Comparison of ENCODE assay signal across 11 mouse cellular contexts in genomic region chr10:68240804-68241485, GRCm38 (mm10). TPM values are rescaled to one million over a fixed set of nuclear protein-coding genes. Genes with fewer than 3 reads are reported as not detected.
DNase-seq lines count a peak whose midpoint lies in the region; ATAC-seq and TF ChIP-seq lines count a peak whose summit lies in the region.
"Had no signal": no experiment of that assay in that cellular context is flagged by ENCODE, and none has a peak within 500 bp of the region (broad histone marks: within the 10 kb centered on the region; RNA-seq: fewer than 3 reads in every experiment).

No protein-coding gene starts in this region.

- peak; percentile 79 for ATAC-seq in common myeloid progenitor, adult 5-6 weeks (replicated peaks; ENCODE audit: low read depth, poor library complexity, severe bottlenecking)
- ATAC-seq: forebrain, embryonic 15.5 days; midbrain, embryonic 13.5 days had no signal

- H3K4me3 ChIP-seq in liver, adult 2 months (ENCODE audit: insufficient read depth, low read depth, low read length), result no peak overlapping the region
- H3K4me3 ChIP-seq: forebrain, embryonic 15.5 days; midbrain, embryonic 13.5 days had no signal

- peak overlapping the region; percentile 68 for H3K27ac ChIP-seq in liver, adult 2 months (replicated peaks; ENCODE audit: insufficient read depth, low read depth, low read length)
- H3K27ac ChIP-seq: forebrain, embryonic 15.5 days; midbrain, embryonic 13.5 days had no signal

- no peak for TF ChIP-seq CTCF in liver, adult 2 months (IDR thresholded peaks at IDR 0.05; ENCODE audit: low read depth, low read length)

- WGBS in liver, adult 2 months, result 55% methylated on average over 13 of the region's 13 CpGs

- H3K36me3 ChIP-seq in liver, adult 2 months (ENCODE audit: control insufficient read depth, insufficient read depth, low read length), result peaks cover 14% of the 10 kb centered on the region; the same call in 1 of the 2 replicates
- H3K36me3 ChIP-seq: forebrain, embryonic 15.5 days had no signal

- peak; percentile 91 for DNase-seq in liver, adult 2 months (ENCODE audit: extremely low read depth, low read depth, low spot score)
- no peak for DNase-seq in liver
- peak; percentile 78 for DNase-seq in CD4-positive, CD25-positive, alpha-beta regulatory T cell, adult 2 months (ENCODE audit: low read depth, low spot score)
- DNase-seq in naive thymus-derived CD4-positive, alpha-beta T cell, adult 2 months (ENCODE audit: low read depth), result peak; percentile 81
- DNase-seq in cerebellum, postnatal 10 days, result no peak
- no peak for DNase-seq in gastrocnemius, postnatal 25 days
- DNase-seq: adrenal gland, postnatal 36 days; kidney, adult 8-10 months had no signal

- H3K4me1 ChIP-seq in liver, adult 2 months (ENCODE audit: control insufficient read depth, insufficient read depth, low read length), result peaks cover 8% of the 10 kb centered on the region

- no peak for TF ChIP-seq POLR2A in liver, adult 2 months (IDR thresholded peaks at IDR 0.05; ENCODE audit: extremely low read depth, insufficient read depth, low read length)

- no peak overlapping the region for H3K9ac ChIP-seq in liver, adult 2 months (ENCODE audit: low read depth, low read length)
- H3K9ac ChIP-seq: forebrain, embryonic 15.5 days; midbrain, embryonic 13.5 days had no signal

- H3K27me3 ChIP-seq in liver, adult 2 months (ENCODE audit: control insufficient read depth, insufficient read depth, low read length), result no peaks in the 10 kb centered on the region
- H3K27me3 ChIP-seq: forebrain, embryonic 15.5 days; midbrain, embryonic 13.5 days had no signal

- H3K79me2 ChIP-seq in liver, adult 2 months (ENCODE audit: control insufficient read depth, insufficient read depth, low read length), result no peaks in the 10 kb centered on the region; the same call in 1 of the 2 replicates

RNA-seq across cellular contexts. Expression of gene Arid5b, which starts 37.6 kb away (rescaled TPM):
- 13.6 and 20.9 TPM in 2 replicates for total RNA-seq in liver, adult 2 months (2014; rRNA removed)
- 7.3 and 11.6 TPM in 2 replicates for polyA plus RNA-seq in liver, adult 2 months (2012; rRNA removed)
- 6.8 and 7.0 TPM in 2 replicates for total RNA-seq in common myeloid progenitor, adult 5-6 weeks (2017)
- total RNA-seq in gastrocnemius, postnatal 25 days (2021), result 10 to 100 TPM in 1 of 2 experiments, 1 to 10 TPM in 1; 8.5 to 17.7 TPM

Comparison
In these comparisons a context has a peak if more than half of its experiments do, and no peak if none do; other contexts are left out.
1. DNase-seq: peak in liver, adult 2 months (single experiment), CD4-positive, CD25-positive, alpha-beta regulatory T cell, adult 2 months (single experiment) and naive thymus-derived CD4-positive, alpha-beta T cell, adult 2 months (single experiment); none in liver (single experiment), cerebellum, postnatal 10 days (0 of 2) and gastrocnemius, postnatal 25 days (single experiment).